In genomic region chr7:46013266-46014010, GRCm38 (mm10) we compare ENCODE assay signal across 8 mouse cellular contexts. TPM values are rescaled to one million over a fixed set of nuclear protein-coding genes. Genes with fewer than 3 reads are reported as not detected.
DNase-seq lines count a peak whose midpoint lies in the region; ATAC-seq and TF ChIP-seq lines count a peak whose summit lies in the region.

No protein-coding gene starts in this region.

- DNase-seq in right cerebral cortex, adult 2 months (ENCODE audit: low spot score in 2 of 2), result peak; percentile 52
- no peak for DNase-seq in right cerebral cortex, postnatal 4 days
- peak; percentile 11 for DNase-seq in heart, postnatal 0 days (ENCODE audit: low spot score)
- peak; percentile 33 to 65 for DNase-seq in left cerebral cortex, postnatal 14 days (ENCODE audit: low spot score in 2 of 2)
- no peak for DNase-seq in thymus, postnatal 10 days (ENCODE audit: low spot score in 2 of 2)

- no peak overlapping the region for H3K9ac ChIP-seq in embryonic facial prominence, embryonic 15.5 days
- H3K9ac ChIP-seq in heart, postnatal 0 days (replicated peaks; ENCODE audit: low read depth, low read length), result no peak overlapping the region
- H3K9ac ChIP-seq in midbrain, embryonic 16.5 days (ENCODE audit: low read depth, low read length), result peak overlapping the region; percentile 26; the same call in 1 of the 2 replicates

- no peak overlapping the region for H3K4me3 ChIP-seq in embryonic facial prominence, embryonic 15.5 days (replicated peaks)
- no peak overlapping the region for H3K4me3 ChIP-seq in heart, postnatal 0 days (ENCODE audit: low read depth, low read length)
- no peak overlapping the region for H3K4me3 ChIP-seq in midbrain, embryonic 16.5 days (ENCODE audit: low read depth, low read length)

- peak overlapping the region; percentile 81 for H3K27ac ChIP-seq in embryonic facial prominence, embryonic 15.5 days (replicated peaks)
- H3K27ac ChIP-seq in heart, postnatal 0 days (ENCODE audit: low read depth), result no peak overlapping the region
- H3K27ac ChIP-seq in midbrain, embryonic 16.5 days (ENCODE audit: low read length), result peak overlapping the region; percentile 33; the same call in 1 of the 2 replicates

- no peak overlapping the region for H3K4me2 ChIP-seq in embryonic facial prominence, embryonic 15.5 days (replicated peaks)
- no peak overlapping the region for H3K4me2 ChIP-seq in heart, postnatal 0 days (ENCODE audit: low read depth, low read length)
- H3K4me2 ChIP-seq in midbrain, embryonic 16.5 days (ENCODE audit: low read length), result no peak overlapping the region

- TF ChIP-seq CTCF in heart, postnatal 0 days (IDR thresholded peaks at IDR 0.05; ENCODE audit: low read depth), result no peak

- intact Hi-C loops in left cerebral cortex, postnatal 14 days (cut with DNase I), result loop anchor here (5.0 to 10.0 kb wide), 2 partner anchors 249 to 276 kb away; no protein-coding TSS in a partner anchor

- no peak for TF ChIP-seq EP300 in heart, postnatal 0 days (IDR thresholded peaks at IDR 0.05; ENCODE audit: low read depth)

- no peaks in the 10 kb centered on the region for H3K27me3 ChIP-seq in embryonic facial prominence, embryonic 15.5 days
- H3K27me3 ChIP-seq in heart, postnatal 0 days (ENCODE audit: control insufficient read depth, insufficient read depth, low read length), result no peaks in the 10 kb centered on the region
- no peaks in the 10 kb centered on the region for H3K27me3 ChIP-seq in midbrain, embryonic 16.5 days (ENCODE audit: control insufficient read depth, insufficient read depth, low read depth, low read length)

- H3K4me1 ChIP-seq in embryonic facial prominence, embryonic 15.5 days, result peaks cover 18% of the 10 kb centered on the region
- no peaks in the 10 kb centered on the region for H3K4me1 ChIP-seq in heart, postnatal 0 days (ENCODE audit: control insufficient read depth, insufficient read depth)
- no peaks in the 10 kb centered on the region; the same call in 1 of the 2 replicates for H3K4me1 ChIP-seq in midbrain, embryonic 16.5 days (ENCODE audit: control insufficient read depth, insufficient read depth, low read length)

- H3K36me3 ChIP-seq in embryonic facial prominence, embryonic 15.5 days, result no peaks in the 10 kb centered on the region
- H3K36me3 ChIP-seq in heart, postnatal 0 days (replicated peaks; ENCODE audit: control insufficient read depth, insufficient read depth, low read length), result no peaks in the 10 kb centered on the region
- no peaks in the 10 kb centered on the region for H3K36me3 ChIP-seq in midbrain, embryonic 16.5 days (ENCODE audit: control insufficient read depth, insufficient read depth, low read length)

- 17% methylated on average over 9 of the region's 9 CpGs for WGBS in embryonic facial prominence, embryonic 15.5 days
- WGBS in heart, postnatal 0 days, result 26% methylated on average over 9 of the region's 9 CpGs
- WGBS in midbrain, embryonic 16.5 days, result 17% methylated on average over 9 of the region's 9 CpGs

- ATAC-seq in embryonic facial prominence, embryonic 15.5 days (ENCODE audit: insufficient number of reproducible peaks, low FRiP score, low TSS enrichment, low read depth), result peak; percentile 73
- peak; percentile 50; the same call in 1 of the 2 replicates for ATAC-seq in heart, postnatal 0 days (ENCODE audit: insufficient read depth, low read depth)
- ATAC-seq in midbrain, embryonic 16.5 days, result peak; percentile 73
- ATAC-seq in megakaryocyte-erythroid progenitor cell, adult 5-6 weeks (replicated peaks; ENCODE audit: low FRiP score, low TSS enrichment, poor library complexity, severe bottlenecking), result no peak

- no peaks in the 10 kb centered on the region for H3K9me3 ChIP-seq in embryonic facial prominence, embryonic 15.5 days (replicated peaks)
- no peaks in the 10 kb centered on the region for H3K9me3 ChIP-seq in heart, postnatal 0 days (replicated peaks; ENCODE audit: control insufficient read depth, low read length)
- H3K9me3 ChIP-seq in midbrain, embryonic 16.5 days (replicated peaks; ENCODE audit: control insufficient read depth, low read length, poor library complexity, severe bottlenecking), result no peaks in the 10 kb centered on the region

RNA-seq across cellular contexts. Expression of gene Abcc6, which starts 16.7 kb away (rescaled TPM):
- polyA plus RNA-seq in embryonic facial prominence, embryonic 15.5 days (2015; fragmentation: Nextera tagmentation; extraction: Ambion mirVana), result 0.23 and 0.33 TPM in 2 replicates
- not detected in 2 replicates for total RNA-seq in heart, postnatal 0 days (2014; rRNA removed; ENCODE audit: low replicate concordance)
- not detected in 2 replicates for polyA plus RNA-seq in heart, postnatal 0 days (2015; fragmentation: Nextera tagmentation; extraction: Ambion mirVana)
- total RNA-seq in left cerebral cortex, postnatal 14 days (2021), result 1 to 10 TPM; 5.2 to 5.9 TPM
- 0.27 and 0.45 TPM in 2 replicates for polyA plus RNA-seq in midbrain, embryonic 16.5 days (2015; fragmentation: Nextera tagmentation; extraction: Ambion mirVana)
- total RNA-seq in megakaryocyte-erythroid progenitor cell, adult 5-6 weeks (2014; fragmentation: Nextera tagmentation), result not detected in 2 replicates
- not detected in 2 replicates for total RNA-seq in megakaryocyte-erythroid progenitor cell, adult 5-6 weeks (2017)

RNA-seq across cellular contexts. Expression of gene Nomo1, which starts 20.1 kb away (rescaled TPM):
- polyA plus RNA-seq in embryonic facial prominence, embryonic 15.5 days (2015; fragmentation: Nextera tagmentation; extraction: Ambion mirVana), result 36.5 and 36.7 TPM in 2 replicates
- total RNA-seq in heart, postnatal 0 days (2014; rRNA removed; ENCODE audit: low replicate concordance), result 35.7 and 42.3 TPM in 2 replicates
- 20.9 and 23.6 TPM in 2 replicates for polyA plus RNA-seq in heart, postnatal 0 days (2015; fragmentation: Nextera tagmentation; extraction: Ambion mirVana)
- 100 to 1,000 TPM; 120 TPM for total RNA-seq in left cerebral cortex, postnatal 14 days (2021)
- polyA plus RNA-seq in midbrain, embryonic 16.5 days (2015; fragmentation: Nextera tagmentation; extraction: Ambion mirVana), result 45.0 and 47.0 TPM in 2 replicates
- 86.4 and 105 TPM in 2 replicates for total RNA-seq in megakaryocyte-erythroid progenitor cell, adult 5-6 weeks (2014; fragmentation: Nextera tagmentation)
- total RNA-seq in megakaryocyte-erythroid progenitor cell, adult 5-6 weeks (2017), result 76.8 and 89.3 TPM in 2 replicates

Comparison
In these comparisons a context has a peak if more than half of its experiments do, and no peak if none do; other contexts are left out.
1. DNase-seq: peak in right cerebral cortex, adult 2 months (2 of 2), heart, postnatal 0 days (single experiment) and left cerebral cortex, postnatal 14 days (2 of 2); none in right cerebral cortex, postnatal 4 days (single experiment) and thymus, postnatal 10 days (0 of 2).